Mouse (Mus musculus) gastrocnemius, postnatal 14 days (tissue): ENCODE measurements around the gene Slc17a3. TPM values are rescaled to one million over a fixed set of nuclear protein-coding genes. Genes with fewer than 3 reads are reported as not detected.

ENCODE experiments used
- DNase-seq: peaks from one replicate; pipeline ENCODE4 v3.0.0; 2021; ENCODE audit warnings: mixed read lengths
- intact Hi-C: fragments of 180-260 bp; cut with DNase I; formaldehyde crosslinking; loops from one replicate; pipeline ENCODE4 v1.15.1; 2025; ENCODE audit warnings: low total_unique reads
- total RNA-seq, 2 experiments: library from RNA; stranded (reverse); gene quantifications; 2 replicates each; pipeline ENCODE4 v1.2.3; 2021

Slc17a3 gene
- total RNA-seq, 2 experiments from 2014 or later, result not detected

DNA sequence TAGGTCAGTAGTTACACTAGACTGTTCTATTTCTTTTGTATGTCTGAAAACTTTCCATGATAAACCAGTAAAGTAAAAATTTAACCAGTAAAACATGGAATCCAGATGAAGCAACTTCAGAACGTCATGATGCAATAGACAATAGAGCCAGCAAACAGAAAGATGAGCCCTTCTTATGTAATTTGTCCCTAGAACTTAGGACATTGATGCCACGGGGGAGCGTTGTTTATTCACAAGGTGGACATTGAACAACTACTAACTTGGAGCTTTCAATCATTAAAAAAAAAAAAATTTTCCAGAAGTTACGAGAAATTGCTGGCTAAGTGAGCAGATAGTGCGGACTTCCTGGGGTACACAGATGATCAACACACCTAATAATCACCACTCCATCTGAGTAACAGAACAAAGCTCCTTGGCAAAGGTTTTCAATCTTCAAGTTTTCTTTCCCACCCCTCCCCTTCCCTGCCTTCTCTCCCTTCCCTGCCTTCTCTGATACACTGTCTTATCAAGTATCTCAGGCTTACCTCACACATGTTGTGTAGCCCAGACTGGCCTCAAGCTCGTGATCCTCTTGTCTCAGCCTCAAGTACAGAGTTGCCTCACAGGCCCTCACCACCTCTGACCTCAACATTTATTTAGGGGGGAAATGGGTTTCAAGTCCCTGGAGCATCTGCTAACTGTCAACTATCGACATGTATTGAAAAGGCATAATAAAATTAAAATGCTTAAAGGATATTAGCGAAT is 29.7 kb downstream of the Slc17a3 start:
- no peak for DNase-seq
- intact Hi-C loops, result no loop called here

DNA sequence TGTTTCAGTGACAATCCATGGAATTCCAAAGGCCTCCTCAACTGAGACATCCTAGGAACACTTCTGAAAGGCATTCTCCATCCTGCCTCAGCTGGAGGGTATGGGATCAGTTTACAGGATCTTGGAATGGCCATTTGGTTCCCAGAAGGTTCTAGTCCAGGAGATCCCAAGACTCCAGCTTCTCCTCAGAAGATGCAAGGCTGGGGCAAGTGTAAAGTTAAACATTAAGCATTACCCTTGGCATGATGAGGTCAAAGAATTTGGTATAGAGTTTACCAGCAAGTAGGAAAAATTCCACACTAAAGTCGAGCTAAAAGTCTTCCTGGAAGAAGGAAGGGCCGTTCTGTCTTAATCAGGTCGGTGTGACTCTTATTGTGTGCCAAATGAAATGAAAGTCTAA is 30.8 kb downstream of the Slc17a3 start:
- no peak for DNase-seq
- intact Hi-C loops, result no loop called here

DNA sequence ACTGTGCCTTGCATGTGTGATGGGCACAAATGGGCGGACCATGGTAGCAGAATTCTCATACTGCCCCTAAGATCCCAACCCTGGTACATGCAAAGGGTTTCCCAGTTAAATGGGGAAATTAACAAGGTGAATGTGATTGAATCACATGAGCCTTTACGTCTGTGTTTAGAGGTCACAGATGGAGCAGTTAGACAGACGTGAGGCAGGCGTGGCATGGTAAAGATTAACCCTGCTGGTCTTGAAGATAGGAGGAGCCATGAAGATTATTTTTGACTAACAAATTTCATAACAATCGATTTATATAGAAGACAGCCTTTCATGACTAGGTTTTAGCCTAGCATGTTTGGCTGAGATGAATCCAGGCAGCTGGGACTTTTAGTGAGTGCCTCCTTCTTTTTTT is 33.9 kb downstream of the Slc17a3 start:
- no peak for DNase-seq
- intact Hi-C loops, result no loop called here

DNA sequence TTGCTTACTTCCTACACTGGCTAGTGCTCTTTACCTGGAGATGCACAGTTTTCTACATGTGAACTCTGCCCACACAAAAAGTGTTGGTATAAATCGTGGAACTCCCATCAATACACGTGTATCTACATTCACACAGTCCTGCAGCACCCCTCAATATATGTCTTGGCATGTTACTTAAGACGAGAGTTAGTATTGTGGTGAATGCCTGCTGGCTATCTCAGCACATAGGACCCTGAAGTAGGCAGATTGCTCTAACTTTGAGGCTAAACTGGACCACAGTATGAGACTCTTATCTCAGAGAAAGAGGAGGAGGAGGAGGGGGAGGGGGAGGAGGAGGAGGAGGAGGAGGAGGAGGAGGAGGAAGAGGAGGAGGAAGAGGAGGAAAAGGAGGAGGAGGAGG is 39.9 kb downstream of the Slc17a3 start:
- no peak for DNase-seq
- intact Hi-C loops, result no loop called here

DNA sequence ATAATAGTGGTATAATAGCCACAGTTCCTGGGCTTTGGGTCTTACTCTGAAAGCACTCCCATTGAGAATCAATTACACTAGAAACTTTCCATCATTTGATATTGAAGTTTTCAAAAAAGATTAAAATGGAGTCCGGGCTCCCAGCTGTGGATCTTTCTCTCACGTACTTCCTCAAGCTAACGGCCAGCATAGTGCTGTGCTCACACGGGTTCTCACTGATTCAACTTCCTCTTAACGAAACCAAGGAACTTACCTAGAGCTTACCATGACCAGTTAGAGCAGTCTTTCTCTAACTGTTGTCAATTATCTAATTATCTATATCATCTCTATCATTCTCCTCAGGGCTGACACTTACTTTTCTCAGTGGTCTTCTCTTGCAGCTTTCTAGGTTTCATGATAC is 40.4 kb downstream of the Slc17a3 start:
- no peak for DNase-seq
- intact Hi-C loops, result no loop called here

DNA sequence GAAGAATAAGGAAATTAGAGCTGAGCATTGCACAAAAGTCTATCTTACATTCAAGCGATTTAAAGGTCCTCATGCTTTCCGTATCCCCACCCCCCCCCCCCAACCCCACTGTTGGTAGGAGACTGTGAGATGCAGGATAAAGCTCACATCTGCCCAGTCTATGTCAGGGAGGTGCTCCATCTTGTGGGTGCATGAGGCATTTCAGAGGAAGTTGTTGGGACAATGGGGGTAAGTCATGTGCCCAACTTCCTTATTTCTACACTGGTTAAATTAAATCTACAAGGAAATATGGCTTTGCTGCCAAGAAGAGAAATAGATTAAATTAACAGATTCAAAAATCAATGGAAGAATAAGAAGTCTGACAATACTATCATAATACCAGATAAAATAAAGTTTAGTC is 46.3 kb downstream of the Slc17a3 start:
- DNase-seq, result peak; percentile 23
- intact Hi-C loops, result no loop called here

DNA sequence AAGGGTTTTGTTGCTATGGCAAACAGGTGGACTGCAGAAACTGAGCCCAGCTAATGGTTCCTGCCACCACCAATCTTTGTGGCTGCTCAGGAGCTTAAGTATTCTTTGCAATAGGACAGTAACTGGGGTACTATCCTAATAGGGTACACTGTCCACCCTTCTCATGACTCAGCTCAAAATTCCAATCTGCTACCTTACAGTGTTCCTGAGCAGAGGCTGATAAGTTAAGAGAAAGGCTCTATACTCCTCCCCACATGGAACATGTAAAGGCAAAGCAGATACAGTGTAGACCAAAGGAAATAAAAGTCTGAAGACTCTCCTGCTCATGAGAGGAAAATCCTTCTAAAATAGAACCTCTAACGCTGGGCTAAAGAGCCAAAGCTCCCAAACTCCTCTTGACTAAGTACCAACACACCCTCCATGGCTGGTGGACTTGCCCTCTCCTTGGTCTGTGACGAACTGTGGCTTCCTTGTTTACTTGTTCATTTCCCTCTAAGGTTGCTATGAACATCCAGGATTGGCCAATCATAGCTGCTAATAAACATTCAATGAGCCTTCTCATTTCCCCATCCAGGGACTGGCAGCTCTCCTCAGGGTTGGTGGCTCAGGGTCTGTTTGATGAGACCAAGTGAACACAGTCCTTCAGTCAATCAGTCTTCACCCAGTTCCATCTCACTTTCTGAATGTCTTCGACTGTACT is 47.9 kb downstream of the Slc17a3 start:
- DNase-seq, result no peak
- intact Hi-C loops, result no loop called here

DNA sequence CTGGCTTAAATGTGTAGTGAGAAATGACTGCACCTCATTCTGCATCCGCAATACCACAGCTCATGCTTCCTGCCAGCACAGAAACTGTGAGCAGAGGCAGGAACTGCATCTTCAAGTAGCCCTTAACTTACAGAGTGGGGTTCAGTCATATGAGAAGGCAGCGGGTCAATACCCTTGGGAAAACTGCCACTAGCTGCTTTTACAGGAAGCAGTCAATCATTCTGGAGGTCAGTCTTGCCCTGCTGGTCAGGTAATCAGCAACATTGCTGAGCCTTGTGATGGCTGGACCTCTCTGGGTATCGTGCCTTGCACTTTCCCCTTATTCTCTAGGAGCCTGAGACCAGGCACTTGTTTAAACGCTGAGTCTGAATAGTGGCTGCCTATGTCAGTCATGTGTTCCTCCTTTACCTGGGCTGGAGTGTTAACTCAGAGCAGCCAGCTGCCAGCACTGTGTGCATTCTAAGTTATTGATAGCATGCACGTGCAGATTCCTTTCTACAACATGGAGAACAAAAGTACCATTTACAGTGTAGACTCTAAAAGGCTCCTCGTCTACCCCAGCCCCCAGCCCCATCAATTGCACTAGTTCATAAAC is 49.9 kb downstream of the Slc17a3 start:
- DNase-seq, result no peak
- intact Hi-C loops, result no loop called here

DNA sequence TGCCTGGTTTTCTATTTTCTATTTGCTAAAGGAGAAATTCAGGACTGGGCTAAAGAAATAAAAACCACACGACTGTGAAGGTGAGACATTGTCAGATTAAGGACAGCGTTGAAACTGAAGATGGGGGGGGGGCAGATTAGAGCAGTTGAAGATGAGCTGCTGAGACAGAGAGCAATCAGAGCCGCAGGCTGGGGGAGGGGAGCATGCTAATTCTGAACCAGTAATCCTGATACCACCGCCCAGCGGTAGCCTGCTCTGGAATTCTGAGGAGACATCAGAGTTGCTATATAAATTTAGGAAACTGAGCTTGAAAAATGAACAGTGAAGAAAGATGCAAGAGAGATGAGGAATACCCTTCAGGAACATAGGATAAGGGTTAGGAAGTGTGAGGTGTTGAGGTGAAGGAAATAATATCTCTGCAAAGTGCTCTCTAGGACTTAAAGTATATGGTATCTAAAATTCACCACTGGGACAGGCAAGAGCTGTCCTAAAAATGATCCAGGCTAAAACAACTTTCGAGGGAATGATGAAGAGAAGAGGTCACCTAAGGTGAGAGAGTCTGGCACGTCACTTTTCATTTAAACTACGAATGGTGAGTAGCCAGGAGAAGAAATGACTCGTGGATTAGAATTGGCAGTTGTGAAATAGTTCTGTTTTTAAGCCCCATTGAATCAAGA is 53.5 kb downstream of the Slc17a3 start:
- no peak for DNase-seq
- intact Hi-C loops, result no loop called here

DNA sequence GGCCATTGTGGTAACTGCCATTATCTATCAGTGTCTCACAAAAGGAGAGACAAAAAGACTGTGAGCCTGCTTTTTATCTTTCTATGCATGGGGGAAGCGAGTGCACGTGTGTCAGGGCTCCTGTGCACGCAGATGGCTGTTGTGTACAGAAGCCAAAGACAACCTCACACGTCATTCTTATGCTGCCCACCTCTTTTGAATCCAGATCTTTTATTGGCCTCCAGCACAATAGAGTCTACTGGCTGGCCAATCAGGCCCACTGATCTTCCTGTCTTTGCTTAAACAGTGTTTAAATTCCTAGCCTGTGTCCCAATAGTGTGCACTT is 54.0 kb downstream of the Slc17a3 start:
- intact Hi-C loops, result no loop called here
- no peak for DNase-seq

DNA sequence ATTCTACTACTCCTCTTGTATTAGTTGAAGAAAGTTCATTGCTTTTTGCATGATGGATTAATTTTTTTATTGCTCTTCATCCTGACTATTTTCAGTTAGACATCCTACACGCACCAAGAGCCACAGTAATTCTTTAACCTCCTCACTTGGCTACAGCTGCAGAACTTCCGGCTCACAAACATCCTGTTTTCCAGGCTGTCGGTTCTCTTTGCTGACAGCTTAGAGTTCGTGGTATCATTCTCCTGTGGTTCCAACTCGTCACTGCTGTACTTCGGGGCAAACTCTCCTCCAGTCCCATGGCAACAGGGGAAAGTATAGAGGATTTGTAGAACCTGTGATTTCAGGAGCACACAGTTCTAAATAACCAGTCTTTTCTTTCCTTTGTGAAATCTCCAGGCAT is 59.0 kb downstream of the Slc17a3 start:
- intact Hi-C loops, result no loop called here
- DNase-seq, result no peak

DNA sequence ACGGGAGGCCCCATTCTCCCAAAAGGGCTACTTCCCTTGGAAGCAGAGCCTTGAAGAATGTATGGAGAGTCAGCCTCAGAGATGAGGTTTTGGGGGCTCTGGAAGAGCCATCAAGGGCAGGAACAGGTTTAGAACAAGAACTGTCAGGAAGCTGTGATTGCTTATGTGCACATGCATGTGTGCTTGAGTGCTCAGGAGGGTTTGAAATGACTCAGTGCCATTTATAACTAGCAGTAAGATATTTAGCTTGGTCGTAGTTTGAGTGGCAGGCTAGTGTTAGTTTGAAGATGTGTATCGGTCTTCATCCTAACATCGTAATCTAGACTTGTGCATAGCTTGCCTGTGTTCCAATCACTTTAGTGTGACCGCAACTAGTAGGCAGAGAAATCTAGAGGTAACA is 67.7 kb downstream of the Slc17a3 start:
- DNase-seq, result no peak
- intact Hi-C loops, result no loop called here

DNA sequence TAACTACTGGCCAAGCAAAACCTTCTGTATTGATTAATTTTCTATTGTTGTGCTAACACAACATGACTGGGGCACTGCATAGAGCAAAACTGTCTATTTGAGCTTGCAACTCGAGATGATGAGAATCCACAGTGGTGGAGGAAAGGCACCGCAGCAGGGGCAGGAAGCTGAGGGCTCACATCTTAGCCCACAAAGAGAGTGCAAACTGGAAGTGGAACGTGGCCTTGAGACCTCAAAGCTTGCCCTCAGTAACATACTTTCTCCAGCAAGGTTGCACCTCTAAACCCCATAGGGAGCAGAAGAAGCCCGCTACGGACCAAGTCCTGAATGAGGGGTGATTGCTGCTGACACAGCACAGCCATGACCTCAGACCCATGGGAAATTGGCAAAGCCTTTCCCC is 70.9 kb downstream of the Slc17a3 start:
- DNase-seq, result no peak
- intact Hi-C loops, result no loop called here

Other genes starting within 250 kb of the Slc17a3 start
- gene Hist1h2be, start 218.3 kb upstream of the Slc17a3 start, total RNA-seq, result 10 to 100 TPM; 25.3 to 25.8 TPM
- 100 to 1,000 TPM in 1 of 2 experiments, 10 to 100 TPM in 1; 91.2 to 121 TPM for gene Hist1h1e, start 216.9 kb upstream of the Slc17a3 start, total RNA-seq
- 1 to 10 TPM; 3.1 to 3.7 TPM for gene Hist1h2ac, start 155.5 kb upstream of the Slc17a3 start, total RNA-seq
- gene Hist1h2bc, start 155.2 kb upstream of the Slc17a3 start, total RNA-seq, result 10 to 100 TPM; 75.5 to 80.0 TPM
- not detected for gene Hist1h1t, start 143.6 kb upstream of the Slc17a3 start, total RNA-seq
- gene Hist1h4c, start 141.0 kb upstream of the Slc17a3 start, total RNA-seq, result 10 to 100 TPM; 94.2 to 99.8 TPM
- gene Hfe, start 128.6 kb upstream of the Slc17a3 start, total RNA-seq, result 10 to 100 TPM; 15.3 to 17.6 TPM
- 100 to 1,000 TPM; 258 to 269 TPM for gene Hist1h1c, start 100.6 kb upstream of the Slc17a3 start, total RNA-seq
- gene Hist1h3c, start 93.8 kb upstream of the Slc17a3 start, total RNA-seq, result 10 to 100 TPM; 31.6 to 33.2 TPM
- gene Hist1h2bb, start 92.7 kb upstream of the Slc17a3 start, total RNA-seq, result 10 to 100 TPM; 42.8 to 44.6 TPM
- 10 to 100 TPM; 67.6 to 81.2 TPM for gene Hist1h2ab, start 88.3 kb upstream of the Slc17a3 start, total RNA-seq
- 10 to 100 TPM; 86.8 to 91.4 TPM for gene Hist1h3b, start 87.2 kb upstream of the Slc17a3 start, total RNA-seq
- 10 to 100 TPM; 56.8 to 62.2 TPM for gene Hist1h4b, start 82.4 kb upstream of the Slc17a3 start, total RNA-seq
- 10 to 100 TPM; 55.4 to 68.5 TPM for gene Hist1h4a, start 78.2 kb upstream of the Slc17a3 start, total RNA-seq
- 10 to 100 TPM; 70.9 to 73.7 TPM for gene Hist1h3a, start 77.0 kb upstream of the Slc17a3 start, total RNA-seq
- gene Hist1h1a, start 75.8 kb upstream of the Slc17a3 start, total RNA-seq, result 10 to 100 TPM; 45.7 to 47.5 TPM
- gene Trim38, start 69.5 kb upstream of the Slc17a3 start, total RNA-seq, result not detected
- not detected for gene Slc17a2, start 32.4 kb upstream of the Slc17a3 start, total RNA-seq
- gene Slc17a1, start 28.3 kb downstream of the Slc17a3 start, total RNA-seq, result not detected
- gene Slc17a4, start 75.6 kb downstream of the Slc17a3 start, total RNA-seq, result not detected
- gene Hist1h2ba, start 94.7 kb downstream of the Slc17a3 start, total RNA-seq, result not detected
- not detected for gene Hist1h2aa, start 95.0 kb downstream of the Slc17a3 start, total RNA-seq
- gene Scgn, start 151.8 kb downstream of the Slc17a3 start, total RNA-seq, result not detected